In genomic region chr10:97383881-97384280, GRCm38 (mm10) we compare ENCODE assay signal across 29 mouse cellular contexts.
DNase-seq lines count a peak whose midpoint lies in the region; ATAC-seq and TF ChIP-seq lines count a peak whose summit lies in the region.
"Had no signal": no experiment of that assay in that cellular context is flagged by ENCODE, and none has a peak within 500 bp of the region (broad histone marks: within the 10 kb centered on the region; RNA-seq: fewer than 3 reads in every experiment).

No protein-coding gene starts in this region.

- H3K79me2 ChIP-seq in myocyte (ENCODE audit: control insufficient read depth, insufficient read depth): no peaks in the 10 kb centered on the region

- TF ChIP-seq POLR2A in myocyte (IDR thresholded peaks at IDR 0.05; ENCODE audit: insufficient read length, low read depth): no peak

- no peak overlapping the region for H3ac ChIP-seq in myocyte (ENCODE audit: control insufficient read depth, insufficient read length)

- H3K27ac ChIP-seq in gastrocnemius, adult 2 months: peak overlapping the region; percentile 4; the same call in 1 of the 2 replicates
- H3K27ac ChIP-seq: embryonic facial prominence, embryonic 13.5 days; embryonic facial prominence, embryonic 15.5 days; forebrain, embryonic 13.5 days; forebrain, embryonic 15.5 days had no signal

- TF ChIP-seq CTCF in gastrocnemius, adult 2 months (IDR thresholded peaks at IDR 0.05): no peak

- H3K4me3 ChIP-seq in gastrocnemius, adult 2 months: no peak overlapping the region
- no peak overlapping the region for H3K4me3 ChIP-seq in myocyte
- H3K4me3 ChIP-seq: embryonic facial prominence, embryonic 13.5 days; embryonic facial prominence, embryonic 15.5 days; erythroblast, embryonic 14.5 days; forebrain, embryonic 13.5 days; forebrain, embryonic 15.5 days had no signal

- H3K36me3 ChIP-seq in myocyte (ENCODE audit: control insufficient read depth, insufficient read depth): no peaks in the 10 kb centered on the region
- H3K36me3 ChIP-seq: embryonic facial prominence, embryonic 13.5 days; embryonic facial prominence, embryonic 15.5 days; forebrain, embryonic 15.5 days; G1E had no signal

- no peak overlapping the region for H3K4me2 ChIP-seq in myocyte (ENCODE audit: low read depth)
- H3K4me2 ChIP-seq: embryonic facial prominence, embryonic 13.5 days; embryonic facial prominence, embryonic 15.5 days; forebrain, embryonic 13.5 days; forebrain, embryonic 15.5 days had no signal

- no peak for ATAC-seq in erythroid progenitor cell, adult 5-6 weeks (replicated peaks; ENCODE audit: low FRiP score, poor library complexity, severe bottlenecking)
- ATAC-seq: activated CD4-positive, CD25-positive, alpha-beta regulatory T cell, adult 4 months; CD4-positive, CD25-positive, alpha-beta regulatory T cell, adult 4 months; forebrain, embryonic 13.5 days; forebrain, embryonic 15.5 days; forebrain, postnatal 0 days; Patski had no signal

- no peak for DNase-seq in gastrocnemius, adult 2 months
- no peak for DNase-seq in gastrocnemius, postnatal 25 days
- DNase-seq in Muller cell, postnatal 12 days (ENCODE audit: inconsistent ontology term): peak; percentile 91
- DNase-seq in retina, embryonic 14.5 days (ENCODE audit: low spot score): no peak
- no peak for DNase-seq in urinary bladder, adult 18-20 months (ENCODE audit: low spot score in 2 of 2)
- DNase-seq: adrenal gland, adult 8-10 months; adrenal gland, postnatal 14 days; adrenal gland, postnatal 36 days; B cell, adult 2 months; cerebellum, adult 11 months; cerebellum, adult 18-20 months; cerebellum, adult 8-10 months; cerebellum, adult 9-11 months; cerebellum, postnatal 14 days; cerebellum, postnatal 36 days; embryo, embryonic 11 days; forebrain, postnatal 0 days had no signal

- no peaks in the 10 kb centered on the region for H3K27me3 ChIP-seq in myocyte (ENCODE audit: control insufficient read depth, insufficient read depth, insufficient read length)
- H3K27me3 ChIP-seq: CH12.LX; embryonic facial prominence, embryonic 13.5 days; embryonic facial prominence, embryonic 15.5 days; forebrain, embryonic 13.5 days; forebrain, embryonic 15.5 days; Patski had no signal

- intact Hi-C loops in gastrocnemius, adult 2 months (cut with DNase I): loop anchor here (10.0 kb wide), 1 partner anchor 101 kb away; no protein-coding TSS in a partner anchor

TF ChIP-seq in myocyte, 11 proteins besides CTCF, POLR2A, EP300 and RAD21:
- TF ChIP-seq MAX (IDR thresholded peaks at IDR 0.05; ENCODE audit: low read depth) (no peak), USF1 (IDR thresholded peaks at IDR 0.05; ENCODE audit: low read depth) (peak; percentile 41)
